Mouse (Mus musculus) thymus, postnatal 10 days (tissue): Measurements from ENCODE around the gene Akap7.

Experiments used
- DNase-seq, 2 experiments: peaks; one replicate each; pipeline ENCODE4 v3.0.0; 2021; ENCODE audit warnings: low spot score in 2 of 2

Gene Akap7

DNA sequence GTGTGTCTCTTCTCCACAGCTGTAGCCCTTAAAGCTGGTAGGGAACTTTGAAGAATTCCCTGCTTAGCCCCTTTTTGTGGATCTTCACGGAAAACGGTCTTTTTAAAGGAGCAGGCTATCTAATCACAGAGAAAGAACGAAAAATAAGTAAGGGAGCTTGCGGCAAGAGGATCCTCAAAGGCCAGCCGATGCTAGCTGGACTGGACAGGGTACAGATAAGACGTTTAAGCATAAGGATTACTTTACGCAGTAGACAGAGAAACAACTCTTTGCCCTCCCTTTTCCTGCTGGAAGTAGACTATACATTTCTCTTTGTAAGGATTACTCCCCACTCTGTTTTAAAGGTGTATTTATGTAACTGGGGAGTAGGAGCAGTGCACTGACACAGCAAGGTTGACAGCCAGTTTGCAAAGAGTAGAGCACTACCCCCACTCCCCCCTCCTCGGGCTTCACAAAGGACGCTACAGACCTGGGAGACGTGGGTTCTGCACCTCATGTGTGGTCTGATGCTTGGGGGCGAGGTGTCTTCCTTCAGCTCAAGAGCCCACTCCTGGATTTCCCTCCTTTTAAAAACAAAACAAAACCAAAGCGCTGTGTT lies 9.9 kb downstream of the Akap7 start:
- no peak for DNase-seq

DNA sequence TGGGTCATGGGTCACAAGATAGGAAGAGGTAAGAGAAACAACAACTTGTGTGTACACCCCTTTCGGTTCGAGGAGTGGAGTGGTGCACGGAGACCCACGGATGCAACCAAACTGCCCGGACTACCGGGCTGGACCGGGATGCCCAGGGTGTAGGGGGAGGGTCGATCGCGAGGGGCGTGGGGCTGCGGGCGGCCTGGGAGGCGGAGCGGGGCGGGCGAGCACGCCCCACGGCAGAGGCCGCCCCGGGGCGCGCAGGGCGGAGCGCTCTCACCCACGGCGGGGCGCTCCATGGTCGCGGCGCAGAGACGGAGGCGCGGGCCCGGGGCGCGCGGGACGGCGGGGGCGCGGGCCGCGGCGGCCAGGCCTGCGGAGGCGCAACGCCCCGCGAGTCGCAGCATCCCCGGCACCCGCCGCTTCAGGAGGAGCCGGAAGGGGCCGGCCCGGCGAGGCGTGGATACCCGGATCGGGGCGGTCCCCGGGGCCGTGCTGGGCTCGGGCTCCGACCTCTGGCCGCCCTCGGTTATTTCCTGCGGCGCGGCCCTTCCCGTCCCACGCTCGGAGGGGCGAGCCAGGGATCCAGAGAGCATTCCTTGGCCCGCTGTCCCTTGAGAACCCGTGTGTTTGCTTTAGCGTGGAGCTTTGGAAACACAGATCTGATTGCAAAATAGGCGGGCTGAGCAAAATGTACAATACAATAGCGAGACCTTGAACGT lies 10.9 kb downstream of the Akap7 start:
- DNase-seq: peak; percentile 37 to 52

GRCm38 (mm10) chr10:25296286-25296656 lies 11.4 kb downstream of the Akap7 start:
- DNase-seq: no peak

DNA sequence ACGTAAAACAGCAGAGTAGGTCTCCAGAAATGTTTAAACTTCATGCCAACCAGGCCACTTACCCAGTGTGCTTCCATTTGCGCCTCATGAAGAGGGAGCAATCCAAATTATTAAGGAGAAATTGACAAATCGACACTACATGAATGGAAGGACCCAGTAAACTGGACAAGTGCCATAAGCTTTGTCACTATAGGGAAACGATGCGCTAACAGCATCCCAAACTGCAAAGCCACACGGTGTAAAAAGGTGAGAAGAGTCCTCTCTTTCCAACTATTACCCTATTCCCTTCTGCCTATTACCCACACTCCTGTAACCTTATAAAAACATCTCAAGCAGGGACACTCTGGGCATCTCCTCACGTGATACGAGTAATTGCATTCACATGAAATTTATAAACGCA lies 11.8 kb downstream of the Akap7 start:
- DNase-seq: no peak

- DNase-seq: no peak
Measured at GRCm38 (mm10) chr10:25294999-25295398, 12.7 kb downstream of the Akap7 start.

DNA sequence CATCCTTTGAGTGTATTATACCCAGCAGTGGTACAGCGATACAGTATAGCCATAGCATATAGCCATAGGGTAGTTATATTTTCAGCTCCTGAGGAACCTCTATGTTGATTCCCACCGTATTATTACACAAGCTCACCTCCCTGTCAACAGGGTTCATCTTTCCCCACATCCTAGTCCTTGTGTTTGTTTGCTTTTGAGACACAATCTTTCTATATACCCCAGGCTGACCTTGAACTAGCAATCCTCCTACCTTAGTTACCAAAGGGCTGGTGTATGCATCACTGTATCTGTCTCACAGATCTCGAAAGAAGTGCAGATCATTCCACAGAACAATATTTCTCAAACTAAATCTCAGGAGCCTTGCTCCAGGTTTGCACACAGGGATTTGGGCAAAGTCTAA lies 13.9 kb downstream of the Akap7 start:
- no peak for DNase-seq

DNA sequence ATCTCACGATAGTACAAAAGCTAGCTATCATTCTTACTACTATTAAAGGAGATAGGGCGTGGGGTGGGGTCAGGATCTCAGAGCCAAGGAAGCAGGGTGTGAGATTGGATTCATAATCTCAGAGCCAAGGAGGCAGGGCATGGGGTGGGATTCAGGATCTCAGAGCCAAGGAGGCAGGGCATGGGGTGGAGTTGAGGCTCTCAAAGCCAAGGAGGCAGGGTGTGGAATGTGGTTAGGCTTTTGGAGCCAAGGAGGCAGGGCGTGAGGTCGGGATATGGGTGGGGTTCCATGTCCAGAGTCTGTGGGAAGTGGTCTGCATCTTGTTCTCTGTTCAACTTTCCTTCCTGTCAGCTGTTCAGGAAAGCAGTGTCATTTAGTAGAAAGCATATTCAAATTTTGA lies 16.6 kb downstream of the Akap7 start:
- no peak for DNase-seq

DNA sequence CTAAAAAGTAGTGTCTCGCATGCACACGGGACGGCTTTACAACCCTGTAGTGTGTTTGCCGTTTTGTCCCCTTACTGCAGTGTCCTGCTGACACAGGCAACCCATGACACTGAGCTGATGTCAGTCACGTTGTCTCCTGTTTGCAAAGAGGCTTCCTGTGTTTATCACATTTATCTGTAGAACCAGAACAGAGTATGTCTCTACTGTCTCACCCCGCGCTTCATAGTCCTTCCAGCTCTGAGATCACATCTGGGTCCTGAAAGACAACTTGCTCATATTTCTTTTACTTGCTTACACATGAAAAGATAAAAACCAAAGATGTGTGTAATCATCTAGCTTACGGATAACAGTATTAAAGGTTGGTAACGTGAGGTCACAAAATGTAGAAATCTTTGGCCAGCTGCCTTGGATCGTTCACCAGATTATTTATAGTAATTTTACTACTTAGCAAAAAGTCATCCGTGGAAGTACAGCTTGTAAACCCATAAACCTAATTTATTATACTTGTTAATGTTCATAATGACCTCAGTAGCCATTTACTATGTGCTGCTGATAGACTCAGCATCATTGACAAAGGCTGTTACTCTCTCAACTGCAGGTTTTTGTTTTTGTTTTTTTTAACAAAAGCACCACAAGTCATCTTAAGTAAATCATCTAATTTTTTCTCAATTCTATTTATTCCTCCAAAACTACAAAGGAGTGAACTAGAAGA lies 22.4 kb downstream of the Akap7 start:
- no peak for DNase-seq

DNA sequence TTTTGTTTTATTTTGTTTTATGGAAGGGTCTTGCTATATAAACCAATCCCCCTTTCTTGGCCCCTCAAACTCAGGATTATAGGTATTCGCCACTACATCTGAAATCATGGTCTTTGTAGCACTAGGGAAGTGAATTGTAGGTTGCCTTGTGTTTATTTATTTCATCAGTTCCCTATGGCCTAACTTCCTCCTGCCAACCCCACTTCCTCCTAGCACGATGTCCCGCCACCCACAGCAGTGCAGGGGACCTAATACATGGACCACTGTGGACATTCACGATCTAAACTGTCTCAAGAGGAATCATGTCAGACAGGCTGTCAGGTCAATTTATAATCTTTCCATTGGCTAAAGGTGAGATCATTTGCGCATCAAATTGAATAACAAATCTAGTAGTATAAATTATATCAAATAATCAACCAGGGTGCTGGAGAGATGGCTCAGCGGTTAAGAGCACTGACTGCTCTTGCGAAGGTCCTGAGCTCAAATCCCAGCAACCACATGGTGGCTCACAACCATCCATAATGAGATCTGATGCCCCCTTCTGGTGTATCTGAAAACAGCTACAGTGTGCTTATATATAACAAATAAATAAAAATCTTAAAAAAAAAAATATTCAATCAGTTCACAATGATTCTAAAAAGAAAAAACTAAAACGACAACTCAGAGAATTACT lies 23.1 kb downstream of the Akap7 start:
- no peak for DNase-seq

DNA sequence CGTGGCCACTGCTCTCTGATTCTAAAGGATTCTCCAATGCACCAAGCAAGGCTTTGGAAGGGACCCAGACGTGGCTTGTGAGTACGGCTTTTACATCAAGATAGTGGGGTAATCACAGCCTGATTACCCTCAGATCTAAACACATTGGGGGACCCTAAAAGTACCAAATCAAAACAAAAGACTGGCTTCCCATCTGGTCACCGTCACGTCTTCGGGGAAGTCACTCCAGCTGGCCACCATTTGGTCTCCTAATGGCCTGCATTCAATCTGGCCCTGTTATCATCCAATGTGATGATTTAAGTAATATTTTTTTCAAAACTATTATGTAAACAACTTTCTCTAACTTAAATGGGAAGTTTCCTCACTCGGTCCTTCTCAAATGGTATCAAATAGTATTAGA lies 24.3 kb downstream of the Akap7 start:
- DNase-seq: no peak

- DNase-seq: no peak
Measured at GRCm38 (mm10) chr10:25280141-25280540, 27.5 kb downstream of the Akap7 start.

GRCm38 (mm10) chr10:25279406-25279805 lies 28.3 kb downstream of the Akap7 start:
- DNase-seq: no peak

GRCm38 (mm10) chr10:25275492-25275891 lies 32.2 kb downstream of the Akap7 start:
- no peak for DNase-seq

- no peak for DNase-seq
Measured at GRCm38 (mm10) chr10:25274621-25275330, 32.9 kb downstream of the Akap7 start.

DNA sequence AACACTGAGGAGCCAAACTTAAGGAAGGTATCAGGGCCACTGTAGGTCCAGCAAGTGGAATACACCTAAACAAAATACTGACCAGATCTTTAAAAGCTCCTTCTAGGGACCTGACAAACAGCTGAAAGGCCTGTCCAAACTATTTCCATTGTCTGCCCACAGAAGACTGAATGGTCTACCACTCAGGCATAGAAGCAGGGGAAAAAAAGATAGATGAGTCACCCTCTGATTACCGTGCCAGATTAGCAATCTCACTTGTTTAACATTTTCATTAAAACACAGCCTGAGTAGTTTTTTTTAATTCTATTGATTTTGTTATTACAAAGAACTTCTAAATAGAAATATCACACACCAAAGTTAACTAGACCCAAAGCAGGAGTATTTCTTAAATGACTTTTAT lies 33.9 kb downstream of the Akap7 start:
- DNase-seq: no peak

DNA sequence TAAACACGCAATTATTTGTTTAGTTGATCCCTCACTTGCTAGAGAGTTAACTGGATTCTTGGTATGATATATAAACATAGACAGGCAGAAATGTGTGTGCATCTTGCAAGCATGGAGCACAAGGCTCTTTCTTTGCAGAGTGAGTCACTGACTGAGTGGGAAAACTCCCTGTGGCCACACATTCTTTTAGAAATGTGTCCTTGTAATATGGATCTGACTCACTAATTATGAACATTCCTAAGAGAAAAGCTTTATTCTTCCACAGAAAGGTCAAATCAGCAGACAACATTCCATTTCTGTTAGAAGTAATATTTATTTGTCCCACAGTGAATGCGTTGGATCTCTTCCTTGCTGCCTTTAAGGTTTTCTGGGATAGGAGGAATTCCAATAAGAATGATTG lies 35.9 kb downstream of the Akap7 start:
- no peak for DNase-seq

- DNase-seq: no peak
Measured at GRCm38 (mm10) chr10:25271207-25271606, 36.5 kb downstream of the Akap7 start.

DNA sequence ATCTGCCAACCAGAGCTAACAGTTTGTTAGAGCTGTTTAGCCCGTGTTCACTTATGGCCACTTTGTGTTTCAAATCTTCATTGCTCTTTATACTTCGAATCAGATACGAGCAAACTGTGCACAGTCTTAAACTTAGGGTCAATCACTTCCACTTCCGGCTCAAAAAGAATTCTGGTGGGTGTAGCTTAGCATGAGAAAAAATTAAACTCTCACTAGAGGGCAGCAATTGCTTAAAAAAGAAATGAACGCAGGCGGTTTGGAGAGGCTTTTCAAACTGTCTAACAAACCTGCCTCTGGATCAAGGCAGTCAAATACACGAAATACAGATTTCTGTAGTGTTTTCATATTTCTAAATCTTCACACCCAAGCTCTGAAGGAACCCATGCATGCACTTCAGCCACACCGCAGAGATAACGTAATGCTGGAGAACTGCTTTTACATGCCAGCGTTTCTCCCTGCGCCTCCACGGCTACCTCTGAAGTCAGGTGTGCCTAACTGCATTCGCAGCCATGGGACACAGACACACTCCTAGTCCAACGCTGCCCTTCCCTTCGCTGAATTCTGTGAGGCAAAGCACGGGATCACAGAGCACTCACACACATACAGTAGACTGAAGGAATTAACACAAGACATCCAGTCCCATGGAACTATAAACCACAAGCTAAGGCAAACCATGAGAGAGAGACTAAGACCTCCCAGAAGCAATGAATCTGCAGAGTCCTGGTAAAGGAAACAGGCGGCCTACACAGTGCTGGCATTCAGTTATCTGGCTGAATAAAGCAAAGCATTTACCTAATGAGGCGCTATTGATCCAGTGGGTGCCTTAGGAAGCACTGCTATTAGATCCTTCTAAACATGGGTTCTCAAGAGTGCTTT lies 39.0 kb downstream of the Akap7 start:
- DNase-seq: peak in 1 of 2 experiments; percentile 70

GRCm38 (mm10) chr10:25261176-25261575 lies 46.5 kb downstream of the Akap7 start:
- no peak for DNase-seq

DNA sequence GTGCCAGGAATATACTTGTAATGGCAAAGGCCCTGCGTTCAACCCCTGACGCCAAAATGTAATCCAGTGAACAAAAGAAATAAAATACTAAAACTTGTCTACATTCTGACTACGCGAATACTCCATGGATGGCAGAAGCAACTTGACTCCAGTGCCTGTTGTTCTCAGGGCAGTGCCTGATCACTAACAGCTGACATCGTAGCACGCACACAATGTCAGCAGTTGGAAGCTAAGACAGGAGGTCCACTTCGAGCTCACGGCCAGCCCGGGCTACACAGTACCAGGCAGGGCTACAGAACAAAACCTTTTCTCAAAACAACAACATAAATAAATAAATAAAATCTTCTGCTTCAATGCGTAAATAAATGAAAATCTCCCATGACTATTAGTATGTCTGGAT lies 46.9 kb downstream of the Akap7 start:
- DNase-seq: no peak

GRCm38 (mm10) chr10:25258171-25258570 lies 49.5 kb downstream of the Akap7 start:
- no peak for DNase-seq
